Mouse (Mus musculus) MEL (cell line): ENCODE results near the gene Fat3. TPM values are rescaled to one million over a fixed set of nuclear protein-coding genes. Genes with fewer than 3 reads are reported as not detected.

Source experiments
- DNase-seq: peaks from one replicate; pipeline ENCODE4 v3.0.0; 2011; ENCODE audit warnings: low read depth, low spot score
- H3K27ac ChIP-seq: 2 replicates; pipeline ENCODE4 v1.5.1; 2012; ENCODE audit warnings: low read depth, mild to moderate bottlenecking, control low read depth, low read length, moderate library complexity; ENCODE audit not compliant: control insufficient read depth
- H3K27me3 ChIP-seq, 2 experiments: fragments of 150-350 bp in 1 of 2; sonication (generic) in 1 of 2; 2 replicates each; pipeline ENCODE4 v1.6.1; 2012; ENCODE audit warnings: low read length in 2 of 2, mild to moderate bottlenecking in 2 of 2, improper control_type of control experiment in 1 of 2, moderate library complexity in 1 of 2; ENCODE audit not compliant: insufficient read depth in 2 of 2, control insufficient read depth in 1 of 2
- H3K36me3 ChIP-seq, 2 experiments: 2 replicates each; pipeline ENCODE4 v1.6.1; 2012 to 2014; ENCODE audit warnings: low read length in 2 of 2, improper control_type of control experiment in 1 of 2, inconsistent platforms in 1 of 2, mild to moderate bottlenecking in 1 of 2; ENCODE audit not compliant: insufficient read depth in 2 of 2, control insufficient read depth in 1 of 2
- H3K4me1 ChIP-seq, 2 experiments: fragments of 150-350 bp in 1 of 2; sonication (generic) in 1 of 2; 2 replicates each; pipeline ENCODE4 v1.6.1; 2012; ENCODE audit warnings: low read length in 2 of 2, improper control_type of control experiment in 1 of 2, mild to moderate bottlenecking in 1 of 2; ENCODE audit not compliant: insufficient read depth in 2 of 2, control insufficient read depth in 1 of 2
- H3K4me3 ChIP-seq, 2 experiments: fragments of 150-350 bp in 1 of 2; sonication (generic) in 1 of 2; 2 replicates each; pipeline ENCODE4 v1.5.1; 2012; ENCODE audit warnings: low read depth in 2 of 2, low read length in 2 of 2, mild to moderate bottlenecking in 2 of 2, moderate library complexity in 2 of 2, control low read depth in 1 of 2, improper control_type of control experiment in 1 of 2; ENCODE audit not compliant: control insufficient read depth in 1 of 2, insufficient read depth in 1 of 2
- H3K79me2 ChIP-seq: 2 replicates; pipeline ENCODE4 v1.6.1; 2012; ENCODE audit warnings: mild to moderate bottlenecking, low read length, moderate library complexity; ENCODE audit not compliant: control insufficient read depth, poor library complexity, insufficient read depth
- H3K9ac ChIP-seq: 2 replicates; pipeline ENCODE4 v1.6.1; 2012; ENCODE audit warnings: low read depth, mild to moderate bottlenecking, control low read depth, low read length, moderate library complexity; ENCODE audit not compliant: control insufficient read depth, poor library complexity, severe bottlenecking
- H3K9me3 ChIP-seq: fragments of 150-350 bp; sonication (generic); replicated peaks from 2 replicates; pipeline ENCODE4 v1.6.1; 2012; ENCODE audit warnings: mild to moderate bottlenecking, low read length, improper control_type of control experiment, moderate library complexity; ENCODE audit not compliant: insufficient read depth
- BHLHE40 ChIP-seq: IDR thresholded peaks from 2 replicates; pipeline ENCODE4 v1.6.1; 2012; ENCODE audit warnings: low read depth, mild to moderate bottlenecking, inconsistent platforms, low read length, improper control_type of control experiment, borderline replicate concordance
- CHD1 ChIP-seq: IDR thresholded peaks from 2 replicates; pipeline ENCODE4 v1.6.1; 2012; ENCODE audit warnings: low read depth, mild to moderate bottlenecking, inconsistent platforms, low read length, improper control_type of control experiment
- CTCF ChIP-seq, 3 experiments: IDR thresholded peaks in 2 of 3; conservative IDR thresholded peaks in 1 of 3; 2 replicates each; pipeline ENCODE4 v1.5.1; 2011 to 2012; ENCODE audit warnings: low read length in 3 of 3, low read depth in 2 of 3, mild to moderate bottlenecking in 2 of 3, improper control_type of control experiment in 1 of 3, inconsistent platforms in 1 of 3, mixed read lengths in 1 of 3, moderate library complexity in 1 of 3; ENCODE audit not compliant: control insufficient read depth in 1 of 3, insufficient read depth in 1 of 3, poor library complexity in 1 of 3, severe bottlenecking in 1 of 3
- ELF1 ChIP-seq: IDR thresholded peaks from 2 replicates; pipeline ENCODE4 v1.6.1; 2014; ENCODE audit warnings: low read depth, mild to moderate bottlenecking, inconsistent platforms, low read length, improper control_type of control experiment, moderate library complexity
- ETS1 ChIP-seq: IDR thresholded peaks from 2 replicates; pipeline ENCODE4 v1.6.1; 2012; ENCODE audit warnings: low read depth, mild to moderate bottlenecking, inconsistent platforms, low read length, improper control_type of control experiment, moderate library complexity
- GABPA ChIP-seq: IDR thresholded peaks from 2 replicates; pipeline ENCODE4 v1.6.1; 2012; ENCODE audit warnings: low read depth, mild to moderate bottlenecking, inconsistent platforms, low read length, improper control_type of control experiment, moderate library complexity
- HCFC1 ChIP-seq: IDR thresholded peaks from 2 replicates; pipeline ENCODE4 v1.6.1; 2012; ENCODE audit warnings: low read depth, mild to moderate bottlenecking, inconsistent platforms, low read length, improper control_type of control experiment, moderate library complexity
- JUND ChIP-seq: IDR thresholded peaks from 2 replicates; pipeline ENCODE4 v1.6.1; 2011; ENCODE audit warnings: low read depth, mild to moderate bottlenecking, improper control_type of control experiment, low read length
- KAT2A ChIP-seq: conservative IDR thresholded peaks from 2 replicates; pipeline ENCODE4 v1.6.1; 2012; ENCODE audit warnings: low read depth, low read length, improper control_type of control experiment, inconsistent platforms
- MAFK ChIP-seq: IDR thresholded peaks from 2 replicates; pipeline ENCODE4 v1.6.1; 2011; ENCODE audit warnings: low read depth, mild to moderate bottlenecking, low read length, improper control_type of control experiment, borderline replicate concordance
- MAX ChIP-seq: IDR thresholded peaks from 2 replicates; pipeline ENCODE4 v1.6.1; 2011; ENCODE audit warnings: low read length, improper control_type of control experiment
- MEF2A ChIP-seq: IDR thresholded peaks from 2 replicates; pipeline ENCODE4 v1.6.1; 2014; ENCODE audit warnings: low read depth, mild to moderate bottlenecking, inconsistent platforms, low read length, improper control_type of control experiment; ENCODE audit not compliant: poor library complexity, insufficient replicate concordance, severe bottlenecking; ENCODE audit errors: extremely low read depth
- MXI1 ChIP-seq: IDR thresholded peaks from 2 replicates; pipeline ENCODE4 v1.6.1; 2011; ENCODE audit warnings: mild to moderate bottlenecking, low read depth, low read length, improper control_type of control experiment
- POLR2A ChIP-seq, 2 experiments: IDR thresholded peaks; 2 replicates each; pipeline ENCODE4 v1.6.1; 2011 to 2012; ENCODE audit warnings: low read length in 2 of 2, mild to moderate bottlenecking in 2 of 2, control low read depth in 1 of 2, improper control_type of control experiment in 1 of 2, low read depth in 1 of 2, moderate library complexity in 1 of 2; ENCODE audit not compliant: control insufficient read depth in 1 of 2, insufficient read depth in 1 of 2, poor library complexity in 1 of 2
- POLR2AphosphoS2 ChIP-seq: IDR thresholded peaks from 2 replicates; pipeline ENCODE4 v1.6.1; 2011; ENCODE audit warnings: low read length, improper control_type of control experiment
- RAD21 ChIP-seq: IDR thresholded peaks from 2 replicates; pipeline ENCODE4 v1.6.1; 2011; ENCODE audit warnings: mild to moderate bottlenecking, low read depth, low read length, improper control_type of control experiment
- RCOR1 ChIP-seq: IDR thresholded peaks from 2 replicates; pipeline ENCODE4 v1.6.1; 2012; ENCODE audit warnings: low read depth, mild to moderate bottlenecking, inconsistent platforms, low read length, improper control_type of control experiment
- SIN3A ChIP-seq: IDR thresholded peaks from 2 replicates; pipeline ENCODE4 v1.6.1; 2012; ENCODE audit warnings: low read length, improper control_type of control experiment, inconsistent platforms
- TAL1 ChIP-seq: IDR thresholded peaks from 2 replicates; pipeline ENCODE4 v1.6.1; 2012; ENCODE audit warnings: mild to moderate bottlenecking, inconsistent platforms, low read length, moderate library complexity, mixed read lengths
- USF1 ChIP-seq: IDR thresholded peaks from 2 replicates; pipeline ENCODE4 v1.6.1; 2014; ENCODE audit warnings: low read depth, mild to moderate bottlenecking, inconsistent platforms, low read length, improper control_type of control experiment, moderate library complexity
- USF2 ChIP-seq, 2 experiments: IDR thresholded peaks; 2 replicates each; pipeline ENCODE4 v1.6.1; 2011 to 2012; ENCODE audit warnings: improper control_type of control experiment in 2 of 2, low read length in 2 of 2, borderline replicate concordance in 1 of 2, inconsistent platforms in 1 of 2, low read depth in 1 of 2, mild to moderate bottlenecking in 1 of 2; ENCODE audit not compliant: insufficient read depth in 1 of 2
- ZKSCAN1 ChIP-seq: IDR thresholded peaks from 2 replicates; pipeline ENCODE4 v1.6.1; 2012; ENCODE audit warnings: low read depth, mild to moderate bottlenecking, inconsistent platforms, low read length, improper control_type of control experiment, moderate library complexity
- ZMIZ1 ChIP-seq: IDR thresholded peaks from 2 replicates; pipeline ENCODE4 v1.6.1; 2012; ENCODE audit warnings: low read depth, mild to moderate bottlenecking, inconsistent platforms, low read length, improper control_type of control experiment, moderate library complexity
- ZNF384 ChIP-seq: IDR thresholded peaks from 2 replicates; pipeline ENCODE4 v1.6.1; 2012; ENCODE audit warnings: low read depth, mild to moderate bottlenecking, inconsistent platforms, low read length, improper control_type of control experiment
- polyA plus RNA-seq, 2 experiments: library from polyadenylated mRNA; stranded (reverse) in 1 of 2; unstranded in 1 of 2; fragments of >175 nt in 1 of 2; fragments of >200 nt in 1 of 2; gene quantifications; 2 replicates each; pipeline versions ENCODE4 v1.2.1 to v1.2.4; 2012; ENCODE audit warnings: low replicate concordance in 2 of 2, low read depth in 1 of 2; ENCODE audit not compliant: insufficient read length in 2 of 2, insufficient read depth in 1 of 2, missing spikeins in 1 of 2
- total RNA-seq: library from RNA; depleted of rRNA; stranded (reverse); fragments of 300-350 nt; gene quantifications from 2 replicates; pipeline ENCODE4 v1.2.3, GENCODE M21; 2012

Fat3 gene
- total and polyA plus RNA-seq, 3 experiments, result 1.5 to 1.8 TPM; not detected in 1

DNA sequence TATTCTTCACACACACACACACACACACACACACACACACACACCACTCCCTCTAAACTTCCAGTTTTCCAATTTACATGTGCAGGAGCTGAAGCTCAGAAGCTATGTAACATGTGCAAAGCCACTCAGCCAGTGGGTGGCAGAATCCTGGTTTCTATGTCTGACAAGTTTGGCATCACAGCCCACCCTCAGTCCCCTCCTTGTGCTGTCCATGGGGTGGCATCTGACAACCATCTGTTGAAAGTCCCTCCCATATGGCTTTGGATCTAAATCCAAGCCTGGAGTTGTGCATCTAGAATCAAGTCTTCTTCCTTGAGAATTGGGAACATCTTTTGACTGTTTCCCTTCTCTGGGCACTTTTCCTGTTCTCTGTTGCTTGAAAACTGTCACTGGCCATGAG is 464.7 kb downstream of the Fat3 start:
- 0 out of 4 replicates have a peak, but pooled peaks cover 0 to 1% of the 10 kb centered on the region in 2 experiments for H3K27me3 ChIP-seq
- no peaks in the 10 kb centered on the region for H3K79me2 ChIP-seq
- no peaks in the 10 kb centered on the region for H3K9me3 ChIP-seq
- H3K9ac ChIP-seq, result no peak overlapping the region
- no peak for DNase-seq
- H3K36me3 ChIP-seq, result no peaks in the 10 kb centered on the region
- H3K4me3 ChIP-seq, result no peak overlapping the region
- TF ChIP-seq RCOR1 (no peak), USF2 (IDR thresholded peaks at IDR 0.05; ENCODE audit: borderline replicate concordance in 1 of 2, insufficient read depth in 1 of 2, low read depth in 1 of 2, low read length in 2 of 2) (no peak), RAD21 (no peak), JUND (no peak), ZNF384 (no peak), BHLHE40 (no peak), MXI1 (no peak), USF1 (no peak)
- no peaks in the 10 kb centered on the region for H3K4me1 ChIP-seq
- H3K27ac ChIP-seq, result no peak overlapping the region

DNA sequence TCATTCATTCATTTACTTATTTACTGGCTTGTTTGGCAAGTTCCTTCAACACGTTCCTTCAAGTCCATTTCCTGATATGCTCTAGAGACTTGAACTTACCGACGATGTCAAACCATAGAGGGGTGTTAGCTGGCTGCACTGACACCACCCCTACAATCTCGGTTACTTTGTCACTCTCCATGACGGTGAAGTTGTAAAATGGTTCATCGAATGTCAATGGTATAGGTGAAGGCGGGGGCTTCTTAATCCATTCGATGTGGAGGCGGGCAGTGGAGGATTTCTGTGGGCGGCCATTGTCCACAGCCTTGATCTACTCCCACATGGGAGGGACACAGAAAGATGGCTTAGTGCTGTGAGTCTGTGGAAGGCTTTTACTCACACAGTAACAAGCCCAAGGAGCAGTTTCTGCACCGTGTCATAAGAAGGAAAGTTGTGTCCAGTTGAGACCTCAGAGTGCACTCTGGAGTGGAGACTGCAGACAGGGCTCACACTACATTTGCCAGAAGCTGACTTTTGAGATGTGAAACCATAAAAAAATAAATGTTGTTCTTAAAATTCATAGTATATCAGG is 471.3 kb downstream of the Fat3 start:
- no peaks in the 10 kb centered on the region for H3K36me3 ChIP-seq
- TF ChIP-seq ZNF384 (no peak), POLR2AphosphoS2 (no peak), POLR2A (IDR thresholded peaks at IDR 0.05; ENCODE audit: control insufficient read depth in 1 of 2, insufficient read depth in 1 of 2, low read depth in 1 of 2, low read length in 2 of 2, poor library complexity in 1 of 2) (no peak), HCFC1 (no peak), MEF2A (no peak), MXI1 (no peak), MAFK (no peak), MAX (no peak), JUND (no peak), GABPA (no peak), CHD1 (no peak), SIN3A (no peak), KAT2A (no peak), TAL1 (no peak), CTCF (IDR thresholded peaks at IDR 0.05 in 2 of 3, conservative IDR thresholded peaks at IDR 0.05 in 1 of 3; ENCODE audit: control insufficient read depth in 1 of 3, insufficient read depth in 1 of 3, low read depth in 2 of 3, low read length in 3 of 3, poor library complexity in 1 of 3, severe bottlenecking in 1 of 3) (no peak), ZMIZ1 (no peak), ETS1 (no peak), RAD21 (no peak), ELF1 (no peak), ZKSCAN1 (no peak)
- TF ChIP-seq, all 39 proteins: peak for 0
- Histone ChIP-seq H3K4me1 (no peaks in the 10 kb centered on the region), H3K79me2 (no peaks in the 10 kb centered on the region), H3K4me3 (no peak overlapping the region), H3K9me3 (no peaks in the 10 kb centered on the region), H3K9ac (no peak overlapping the region), H3K27ac (no peak overlapping the region), H3K27me3 (peaks cover 0 to 2% of the 10 kb centered on the region in 2 experiments; a peak in 2 of 4 replicates)
- no peak for DNase-seq
